Mouse (Mus musculus): ENCODE measurements around the gene Mfsd4a.

GRCm38 (mm10) chr1:132003111-132003510 is 64.8 kb downstream of the Mfsd4a start:
- TF ChIP-seq CTCF (conservative IDR thresholded peaks at IDR 0.05; ENCODE audit: insufficient read depth, insufficient read length, low read depth, low read length) = no peak
- TF ChIP-seq POLR2A (IDR thresholded peaks at IDR 0.05; ENCODE audit: low read depth, low read length) = no peak
